Mouse (Mus musculus) liver, adult 2 months (tissue): Measurements from ENCODE around the gene Fgfr2.

ENCODE experiments used
- CTCF ChIP-seq: fragments of 200-500 bp; IDR thresholded peaks from 2 replicates; pipeline ENCODE4 v1.5.1; 2011; ENCODE audit warnings: low read depth, low read length, control low read depth
- POLR2A ChIP-seq: fragments of 200-500 bp; IDR thresholded peaks from 2 replicates; pipeline ENCODE4 v1.6.1; 2011; ENCODE audit warnings: low read length, control low read depth; ENCODE audit not compliant: insufficient read depth; ENCODE audit errors: extremely low read depth

GRCm38 (mm10) chr7:130749165-130749564 is 2374.0 kb downstream of the Fgfr2 start:
- no peak for TF ChIP-seq POLR2A
- no peak for TF ChIP-seq CTCF
